Mouse (Mus musculus) urinary bladder, postnatal 25 days (tissue): ENCODE results near the gene Hypk.

Source experiments
- DNase-seq: peaks from one replicate; pipeline ENCODE4 v3.0.0; 2022; ENCODE audit warnings: low spot score

The Hypk gene

GRCm38 (mm10) chr2:121505942-121506882 is 53.1 kb downstream of the Hypk start, which contains the start of the genes Mfap1a and Wdr76:
Gene Mfap1a, minus strand, starts transcription at chr2:121506665.
Gene Wdr76, plus strand, starts transcription at chr2:121506723.
- peak; percentile 72 for DNase-seq

- no peak for DNase-seq
Measured at GRCm38 (mm10) chr2:121507173-121507950, 54.3 kb downstream of the Hypk start.

- no peak for DNase-seq
Measured at GRCm38 (mm10) chr2:121507951-121508330, 54.9 kb downstream of the Hypk start.
